Comparison of ENCODE assay signal across 9 mouse cellular contexts in genomic region chr7:35026838-35027291, GRCm38 (mm10). TPM values are rescaled to one million over a fixed set of nuclear protein-coding genes. Genes with fewer than 3 reads are reported as not detected.
DNase-seq lines count a peak whose midpoint lies in the region; ATAC-seq and TF ChIP-seq lines count a peak whose summit lies in the region.
"Had no signal": no experiment of that assay in that cellular context is flagged by ENCODE, and none has a peak within 500 bp of the region (broad histone marks: within the 10 kb centered on the region; RNA-seq: fewer than 3 reads in every experiment).

No protein-coding gene starts in this region.

- H3K9ac ChIP-seq in hindbrain, embryonic 14.5 days = no peak overlapping the region
- no peak overlapping the region for H3K9ac ChIP-seq in hindbrain, embryonic 12.5 days
- no peak overlapping the region for H3K9ac ChIP-seq in MEL (ENCODE audit: control insufficient read depth, low read depth, low read length, poor library complexity, severe bottlenecking)
- H3K9ac ChIP-seq: hindbrain, embryonic 15.5 days had no signal

- TF ChIP-seq EP300 in MEL (IDR thresholded peaks at IDR 0.05; ENCODE audit: low read depth in 1 of 2, low read length in 2 of 2) = no peak

- peak; percentile 12 to 43 (median 35); a peak in 3 of 6 replicates for TF ChIP-seq CTCF in MEL (IDR thresholded peaks at IDR 0.05 in 2 of 3, conservative IDR thresholded peaks at IDR 0.05 in 1 of 3; ENCODE audit: control insufficient read depth in 1 of 3, insufficient read depth in 1 of 3, low read depth in 2 of 3, low read length in 3 of 3, poor library complexity in 1 of 3, severe bottlenecking in 1 of 3)

- no peak overlapping the region for H3K27ac ChIP-seq in hindbrain, embryonic 14.5 days
- no peak overlapping the region for H3K27ac ChIP-seq in hindbrain, embryonic 12.5 days
- H3K27ac ChIP-seq in MEL (ENCODE audit: control insufficient read depth, low read depth, low read length) = no peak overlapping the region

- no peak overlapping the region for H3K4me3 ChIP-seq in hindbrain, embryonic 14.5 days (replicated peaks; ENCODE audit: low read length)
- H3K4me3 ChIP-seq in hindbrain, embryonic 12.5 days = no peak overlapping the region
- no peak overlapping the region for H3K4me3 ChIP-seq in MEL (ENCODE audit: control insufficient read depth in 1 of 2, insufficient read depth in 1 of 2, low read depth in 2 of 2, low read length in 2 of 2)
- H3K4me3 ChIP-seq: hindbrain, embryonic 15.5 days had no signal

- no peak overlapping the region for H3K4me2 ChIP-seq in hindbrain, embryonic 14.5 days (replicated peaks)
- no peak overlapping the region for H3K4me2 ChIP-seq in hindbrain, embryonic 12.5 days (replicated peaks)
- H3K4me2 ChIP-seq: hindbrain, embryonic 15.5 days had no signal

- no peaks in the 10 kb centered on the region; the same call in 1 of the 2 replicates for H3K36me3 ChIP-seq in hindbrain, embryonic 14.5 days (replicated peaks; ENCODE audit: control insufficient read depth, insufficient read depth)
- H3K36me3 ChIP-seq in hindbrain, embryonic 12.5 days = peaks cover 9% of the 10 kb centered on the region; the same call in 1 of the 2 replicates
- no peaks in the 10 kb centered on the region for H3K36me3 ChIP-seq in MEL (ENCODE audit: control insufficient read depth in 1 of 2, insufficient read depth in 2 of 2, low read length in 2 of 2)
- H3K36me3 ChIP-seq: hindbrain, embryonic 15.5 days had no signal

- peak; percentile 42 for DNase-seq in hindbrain, embryonic 14.5 days (ENCODE audit: low spot score)
- no peak for DNase-seq in MEL (ENCODE audit: low read depth, low spot score)
- DNase-seq in embryo, embryonic 10 days (ENCODE audit: low spot score) = peak; percentile 21
- peak; percentile 73 for DNase-seq in layer of hippocampus, adult 9-10 months (ENCODE audit: low spot score)
- peak; percentile 81 for DNase-seq in lung, postnatal 10 days
- no peak for DNase-seq in frontal cortex, postnatal 10 days (ENCODE audit: low spot score in 2 of 2)

- no peaks in the 10 kb centered on the region for H3K79me2 ChIP-seq in MEL (ENCODE audit: control insufficient read depth, insufficient read depth, low read length, poor library complexity)

- no peaks in the 10 kb centered on the region for H3K9me3 ChIP-seq in hindbrain, embryonic 14.5 days (ENCODE audit: control insufficient read depth, low read length)
- H3K9me3 ChIP-seq in hindbrain, embryonic 12.5 days (replicated peaks) = no peaks in the 10 kb centered on the region
- H3K9me3 ChIP-seq in MEL (replicated peaks; ENCODE audit: insufficient read depth, low read length) = no peaks in the 10 kb centered on the region
- H3K9me3 ChIP-seq: hindbrain, embryonic 15.5 days had no signal

- WGBS in hindbrain, embryonic 14.5 days = 79% methylated on average over 3 of the region's 3 CpGs
- WGBS in hindbrain, embryonic 12.5 days = 75% methylated on average over 3 of the region's 3 CpGs

- H3K27me3 ChIP-seq in hindbrain, embryonic 14.5 days (ENCODE audit: control insufficient read depth, insufficient read depth, low read length) = no peaks in the 10 kb centered on the region
- no peaks in the 10 kb centered on the region for H3K27me3 ChIP-seq in hindbrain, embryonic 12.5 days
- H3K27me3 ChIP-seq in MEL (ENCODE audit: control insufficient read depth in 1 of 2, insufficient read depth in 2 of 2, low read length in 2 of 2) = no peaks in the 10 kb centered on the region
- H3K27me3 ChIP-seq: hindbrain, embryonic 15.5 days had no signal

- no peak for ATAC-seq in hindbrain, embryonic 14.5 days (ENCODE audit: low FRiP score)
- ATAC-seq in hindbrain, embryonic 12.5 days (ENCODE audit: low FRiP score) = no peak
- no peak for ATAC-seq in erythroid progenitor cell, adult 5-6 weeks (replicated peaks; ENCODE audit: low FRiP score, poor library complexity, severe bottlenecking)

- TF ChIP-seq POLR2A in MEL (IDR thresholded peaks at IDR 0.05; ENCODE audit: control insufficient read depth in 1 of 2, insufficient read depth in 1 of 2, low read depth in 1 of 2, low read length in 2 of 2, poor library complexity in 1 of 2) = no peak

- H3K4me1 ChIP-seq in hindbrain, embryonic 14.5 days (replicated peaks; ENCODE audit: control insufficient read depth, insufficient read depth, low read length) = no peaks in the 10 kb centered on the region
- H3K4me1 ChIP-seq in hindbrain, embryonic 12.5 days = 0 out of 2 replicates have a peak, but pooled peaks cover 2% of the 10 kb centered on the region
- no peaks in the 10 kb centered on the region for H3K4me1 ChIP-seq in MEL (ENCODE audit: control insufficient read depth in 1 of 2, insufficient read depth in 2 of 2, low read length in 2 of 2)

- peak; percentile 11 for TF ChIP-seq RAD21 in MEL (IDR thresholded peaks at IDR 0.05; ENCODE audit: low read depth, low read length)

TF ChIP-seq in MEL, 35 proteins besides CTCF, POLR2A, EP300 and RAD21:
- TF ChIP-seq SMC3 (IDR thresholded peaks at IDR 0.05; ENCODE audit: low read depth, low read length) (peak; percentile 49), UBTF (IDR thresholded peaks at IDR 0.05; ENCODE audit: borderline replicate concordance, insufficient read depth, low read depth, low read length) (no peak)

RNA-seq across cellular contexts. Expression of gene Cebpg, which starts 29.5 kb away (rescaled TPM):
- polyA plus RNA-seq in hindbrain, embryonic 14.5 days (2014; fragmentation: Nextera tagmentation; extraction: Ambion mirVana) = 28.3 and 30.8 TPM in 2 replicates
- polyA plus RNA-seq in hindbrain, embryonic 12.5 days (2016; fragmentation: Nextera tagmentation; extraction: Ambion mirVana) = 46.1 and 50.3 TPM in 2 replicates
- 17.3 and 19.7 TPM in 2 replicates for total RNA-seq in MEL (2012; rRNA removed)
- polyA plus RNA-seq in MEL (2012; ENCODE audit: insufficient read depth in 1 of 2, insufficient read length in 2 of 2, low read depth in 1 of 2, low replicate concordance in 2 of 2, missing spikeins in 1 of 2) = 10 to 100 TPM in 1 of 2 experiments, not detected in 1; 20.7 TPM
- total RNA-seq in erythroid progenitor cell, adult 5-6 weeks (2015; ENCODE audit: low replicate concordance) = 41.1 and 56.6 TPM in 2 replicates
- total RNA-seq in erythroid progenitor cell, adult 5-6 weeks (2017; ENCODE audit: low replicate concordance) = 55.4 and 81.1 TPM in 2 replicates

Comparison
In these comparisons a context has a peak if more than half of its experiments do, and no peak if none do; other contexts are left out.
1. DNase-seq: peak in hindbrain, embryonic 14.5 days (single experiment), embryo, embryonic 10 days (single experiment), layer of hippocampus, adult 9-10 months (single experiment) and lung, postnatal 10 days (single experiment); none in MEL (single experiment) and frontal cortex, postnatal 10 days (0 of 2).